Mouse (Mus musculus) granulocyte monocyte progenitor cell, adult 5-6 weeks (primary cell): ENCODE measurements around the gene Nit1. TPM values are rescaled to one million over a fixed set of nuclear protein-coding genes. Genes with fewer than 3 reads are reported as not detected.

Source experiments
- ATAC-seq: replicated peaks from 2 replicates; pipeline ENCODE4 v1.8.0; 2016; ENCODE audit warnings: mild to moderate bottlenecking, moderate TSS enrichment, inconsistent platforms; ENCODE audit not compliant: poor library complexity, severe bottlenecking
- total RNA-seq, 2 experiments: library from RNA; stranded (forward) in 1 of 2; stranded (reverse) in 1 of 2; fragments of 200-712, 200-1000 nt in 1 of 2; fragments of >200 nt in 1 of 2; fragmentation: Nextera tagmentation in 1 of 2; gene quantifications; 2 replicates each; pipeline ENCODE4 v1.2.3; 2014 to 2017

Gene Nit1
- total RNA-seq (2014; fragmentation: Nextera tagmentation) (28.1 and 30.3 TPM in 2 replicates), total RNA-seq (2017) (24.6 and 33.8 TPM in 2 replicates)

- ATAC-seq = peak; percentile 98
Measured at GRCm38 (mm10) chr1:171345225-171346094, at the start of gene Nit1, which contains the start of gene Pfdn2. Nit1 (minus strand) TSS chr1:171345646. Pfdn2 (plus strand) TSS chr1:171345670.

- ATAC-seq = peak; percentile 77
Measured at GRCm38 (mm10) chr1:171390101-171390500, 44.7 kb upstream of the Nit1 start.

GRCm38 (mm10) chr1:171388376-171389102 lies 43.1 kb upstream of the Nit1 start, which contains the start of gene Arhgap30:
Arhgap30 (plus strand) TSS chr1:171388954.
- ATAC-seq = peak; percentile 81

- no peak for ATAC-seq
Measured at GRCm38 (mm10) chr1:171387099-171387498, 41.7 kb upstream of the Nit1 start.

GRCm38 (mm10) chr1:171385171-171385570 lies 39.7 kb upstream of the Nit1 start:
- ATAC-seq = no peak

- no peak for ATAC-seq
Measured at GRCm38 (mm10) chr1:171384361-171384760, 38.9 kb upstream of the Nit1 start.

- ATAC-seq = peak; percentile 47
Measured at GRCm38 (mm10) chr1:171382096-171382620, 36.7 kb upstream of the Nit1 start.

- ATAC-seq = peak; percentile 65
Measured at GRCm38 (mm10) chr1:171379935-171380599, 34.6 kb upstream of the Nit1 start.

- no peak for ATAC-seq
Measured at GRCm38 (mm10) chr1:171378298-171378697, 32.9 kb upstream of the Nit1 start.

- peak; percentile 85 for ATAC-seq
Measured at GRCm38 (mm10) chr1:171375646-171376097, 30.2 kb upstream of the Nit1 start.

GRCm38 (mm10) chr1:171373946-171374345 lies 28.5 kb upstream of the Nit1 start:
- ATAC-seq = no peak

GRCm38 (mm10) chr1:171372880-171373279 lies 27.4 kb upstream of the Nit1 start:
- no peak for ATAC-seq

GRCm38 (mm10) chr1:171369845-171370556 lies 24.6 kb upstream of the Nit1 start, which contains the start of gene Nectin4:
Nectin4 (plus strand) TSS chr1:171370099.
- ATAC-seq = peak; percentile 50

- ATAC-seq = peak; percentile 75
Measured at GRCm38 (mm10) chr1:171365934-171366333, 20.5 kb upstream of the Nit1 start.

- ATAC-seq = peak; percentile 53
Measured at GRCm38 (mm10) chr1:171361106-171362103, 16.0 kb upstream of the Nit1 start.

GRCm38 (mm10) chr1:171360656-171361055 lies 15.2 kb upstream of the Nit1 start, which contains the start of gene Klhdc9:
Klhdc9 (minus strand) TSS chr1:171360798.
- ATAC-seq = peak; percentile 94

GRCm38 (mm10) chr1:171360253-171360652 lies 14.8 kb upstream of the Nit1 start:
- peak; percentile 10 for ATAC-seq

GRCm38 (mm10) chr1:171358421-171358820 lies 13.0 kb upstream of the Nit1 start:
- ATAC-seq = 0 out of 2 replicates have a peak, but pooled peaks have one; percentile 17
